Mouse (Mus musculus) midbrain, embryonic 16.5 days (tissue): ENCODE data around the gene Sh2d4b. TPM values are rescaled to one million over a fixed set of nuclear protein-coding genes. Genes with fewer than 3 reads are reported as not detected.

Experiments
- ATAC-seq: fragments of 200-750 bp; cut with Nextera tagmentation; 2 replicates; pipeline ENCODE4 v1.8.0; 2017; ENCODE audit warnings: moderate TSS enrichment
- H3K27ac ChIP-seq: fragments of 300-500 bp; sonication (generic); 2 replicates; pipeline ENCODE4 v1.5.1; 2014; ENCODE audit warnings: mild to moderate bottlenecking, low read length, mixed read lengths
- H3K27me3 ChIP-seq: fragments of 300-500 bp; sonication (generic); 2 replicates; pipeline ENCODE4 v1.6.1; 2014; ENCODE audit warnings: low read depth, low read length, mixed read lengths; ENCODE audit not compliant: control insufficient read depth, insufficient read depth
- H3K36me3 ChIP-seq: fragments of 300-500 bp; sonication (generic); 2 replicates; pipeline ENCODE4 v1.6.1; 2014; ENCODE audit warnings: mild to moderate bottlenecking, low read length, moderate library complexity, mixed read lengths; ENCODE audit not compliant: control insufficient read depth, insufficient read depth
- H3K4me1 ChIP-seq: fragments of 300-500 bp; sonication (generic); 2 replicates; pipeline ENCODE4 v1.6.1; 2014; ENCODE audit warnings: mild to moderate bottlenecking, low read length, mixed read lengths; ENCODE audit not compliant: control insufficient read depth, insufficient read depth
- H3K4me2 ChIP-seq: fragments of 300-500 bp; sonication (generic); 2 replicates; pipeline ENCODE4 v1.6.1; 2014; ENCODE audit warnings: mild to moderate bottlenecking, low read length, mixed read lengths
- H3K4me3 ChIP-seq: fragments of 300-500 bp; sonication (generic); 2 replicates; pipeline ENCODE4 v1.5.1; 2014; ENCODE audit warnings: low read depth, mild to moderate bottlenecking, low read length, moderate library complexity, mixed read lengths
- H3K9ac ChIP-seq: fragments of 300-500 bp; sonication (generic); 2 replicates; pipeline ENCODE4 v1.6.1; 2014; ENCODE audit warnings: low read depth, low read length, mixed read lengths
- H3K9me3 ChIP-seq: fragments of 300-500 bp; sonication (generic); replicated peaks from 2 replicates; pipeline ENCODE4 v1.6.1; 2014; ENCODE audit warnings: mild to moderate bottlenecking, low read length, mixed read lengths; ENCODE audit not compliant: control insufficient read depth, poor library complexity, severe bottlenecking
- WGBS: fragments of 180-500 bp; shearing (Covaris S2); extraction: QIAGEN DNeasy Blood & Tissue Kit; methylation state at CpG from one replicate; pipeline ENCODE4 v1.1.7; 2014; 5-methylcytosine and 5-hydroxymethylcytosine counted together
- polyA plus RNA-seq: library from polyadenylated mRNA; unstranded; fragments of >200 nt; fragmentation: Nextera tagmentation; extraction: Ambion mirVana; gene quantifications from 2 replicates; pipeline ENCODE4 v1.2.1, GENCODE M21; 2015

The Sh2d4b gene
- polyA plus RNA-seq, 1 experiment from 2014 or later = 0.99 TPM

GRCm38 (mm10) chr14:40885752-40886151 is 7.3 kb downstream of the Sh2d4b start:
- Histone ChIP-seq H3K27me3 (no peaks in the 10 kb centered on the region), H3K4me1 (no peaks in the 10 kb centered on the region), H3K4me3 (no peak overlapping the region), H3K9ac (no peak overlapping the region), H3K27ac (no peak overlapping the region), H3K36me3 (no peaks in the 10 kb centered on the region), H3K9me3 (no peaks in the 10 kb centered on the region), H3K4me2 (no peak overlapping the region)
- ATAC-seq = no peak
- 74% methylated on average over 1 of the region's 1 CpGs for WGBS

- no peak overlapping the region for H3K4me2 ChIP-seq
- H3K27me3 ChIP-seq = no peaks in the 10 kb centered on the region
- no peaks in the 10 kb centered on the region for H3K9me3 ChIP-seq
- no peaks in the 10 kb centered on the region for H3K4me1 ChIP-seq
- no peak overlapping the region for H3K9ac ChIP-seq
- no peaks in the 10 kb centered on the region for H3K36me3 ChIP-seq
- WGBS = 39% methylated on average over 4 of the region's 4 CpGs
- no peak overlapping the region for H3K27ac ChIP-seq
- ATAC-seq = no peak
- no peak overlapping the region for H3K4me3 ChIP-seq
Observed at GRCm38 (mm10) chr14:40885225-40885624, 7.8 kb downstream of the Sh2d4b start.

GRCm38 (mm10) chr14:40874565-40874964 is 18.5 kb downstream of the Sh2d4b start:
- no peak overlapping the region for H3K27ac ChIP-seq

GRCm38 (mm10) chr14:40873961-40874360 is 19.1 kb downstream of the Sh2d4b start:
- Histone ChIP-seq H3K9me3 (no peaks in the 10 kb centered on the region), H3K4me2 (no peak overlapping the region), H3K36me3 (peaks cover 8% of the 10 kb centered on the region), H3K27ac (no peak overlapping the region), H3K27me3 (no peaks in the 10 kb centered on the region), H3K4me1 (no peaks in the 10 kb centered on the region), H3K4me3 (no peak overlapping the region), H3K9ac (no peak overlapping the region)
- no peak for ATAC-seq
- WGBS = 77% methylated on average over 5 of the region's 5 CpGs

More at GRCm38 (mm10) chr14:40874565-40874964, 18.5 kb downstream of the Sh2d4b start:
- Histone ChIP-seq H3K9ac (no peak overlapping the region), H3K9me3 (no peaks in the 10 kb centered on the region), H3K36me3 (peaks cover 8% of the 10 kb centered on the region), H3K4me1 (no peaks in the 10 kb centered on the region), H3K4me2 (no peak overlapping the region), H3K4me3 (no peak overlapping the region), H3K27me3 (no peaks in the 10 kb centered on the region)
- no peak for ATAC-seq

GRCm38 (mm10) chr14:40870598-40870997 is 22.5 kb downstream of the Sh2d4b start:
- no peak overlapping the region for H3K4me2 ChIP-seq
- no peaks in the 10 kb centered on the region for H3K4me1 ChIP-seq
- H3K36me3 ChIP-seq = peaks cover 8% of the 10 kb centered on the region
- no peak overlapping the region for H3K9ac ChIP-seq
- 82% methylated on average over 3 of the region's 3 CpGs for WGBS
- no peak overlapping the region for H3K27ac ChIP-seq
- no peaks in the 10 kb centered on the region for H3K9me3 ChIP-seq
- H3K4me3 ChIP-seq = no peak overlapping the region
- H3K27me3 ChIP-seq = no peaks in the 10 kb centered on the region
- ATAC-seq = no peak

- H3K27me3 ChIP-seq = no peaks in the 10 kb centered on the region
- no peaks in the 10 kb centered on the region for H3K36me3 ChIP-seq
- no peak overlapping the region for H3K9ac ChIP-seq
Observed at GRCm38 (mm10) chr14:40864811-40865514, 28.1 kb downstream of the Sh2d4b start.

GRCm38 (mm10) chr14:40863659-40864058 is 29.4 kb downstream of the Sh2d4b start:
- no peaks in the 10 kb centered on the region for H3K4me1 ChIP-seq
- no peak overlapping the region for H3K4me2 ChIP-seq
- no peaks in the 10 kb centered on the region for H3K36me3 ChIP-seq
- H3K27ac ChIP-seq = no peak overlapping the region
- H3K4me3 ChIP-seq = no peak overlapping the region
- no peak for ATAC-seq
- 91% methylated on average over 3 of the region's 3 CpGs for WGBS
- H3K9me3 ChIP-seq = no peaks in the 10 kb centered on the region
- no peaks in the 10 kb centered on the region for H3K27me3 ChIP-seq
- no peak overlapping the region for H3K9ac ChIP-seq

More at GRCm38 (mm10) chr14:40864811-40865514, 28.1 kb downstream of the Sh2d4b start:
- no peaks in the 10 kb centered on the region for H3K9me3 ChIP-seq
- H3K4me1 ChIP-seq = no peaks in the 10 kb centered on the region
- H3K27ac ChIP-seq = no peak overlapping the region
- ATAC-seq = no peak
- H3K4me2 ChIP-seq = no peak overlapping the region
- H3K4me3 ChIP-seq = no peak overlapping the region
- WGBS = 49% methylated on average over 6 of the region's 6 CpGs

- H3K27ac ChIP-seq = no peak overlapping the region
- no peaks in the 10 kb centered on the region for H3K4me1 ChIP-seq
- no peaks in the 10 kb centered on the region for H3K36me3 ChIP-seq
- no peaks in the 10 kb centered on the region for H3K27me3 ChIP-seq
- H3K4me3 ChIP-seq = no peak overlapping the region
- H3K9me3 ChIP-seq = no peaks in the 10 kb centered on the region
- no peak overlapping the region for H3K4me2 ChIP-seq
- ATAC-seq = no peak
- H3K9ac ChIP-seq = no peak overlapping the region
Observed at GRCm38 (mm10) chr14:40863022-40863421, 30.0 kb downstream of the Sh2d4b start.

GRCm38 (mm10) chr14:40852978-40853377 is 40.1 kb downstream of the Sh2d4b start:
- Histone ChIP-seq H3K4me2 (no peak overlapping the region), H3K9me3 (no peaks in the 10 kb centered on the region), H3K36me3 (no peaks in the 10 kb centered on the region), H3K4me1 (no peaks in the 10 kb centered on the region), H3K9ac (no peak overlapping the region), H3K27ac (no peak overlapping the region), H3K4me3 (no peak overlapping the region), H3K27me3 (no peaks in the 10 kb centered on the region)
- ATAC-seq = no peak
- WGBS = 80% methylated on average over 5 of the region's 5 CpGs
